Comparison of ENCODE assay signal across 18 mouse cellular contexts in genomic region chr13:60134439-60134799, GRCm38 (mm10). TPM values are rescaled to one million over a fixed set of nuclear protein-coding genes. Genes with fewer than 3 reads are reported as not detected.
A peak's percentile ranks its signal among the peaks of the same experiment; 100 is the strongest.
DNase-seq lines count a peak whose midpoint lies in the region; ATAC-seq lines count a peak whose summit lies in the region.
"Had no signal": no experiment of that assay in that cellular context is flagged by ENCODE, and none has a peak within 500 bp of the region (broad histone marks: within the 10 kb centered on the region; RNA-seq: fewer than 3 reads in every experiment).

No protein-coding gene starts in this region.

- H3K4me1 ChIP-seq in forebrain, embryonic 14.5 days (ENCODE audit: control insufficient read depth, insufficient read depth, low read length): peaks cover 14% of the 10 kb centered on the region; the same call in 1 of the 2 replicates
- H3K4me1 ChIP-seq in forebrain, embryonic 15.5 days: peaks cover 12% of the 10 kb centered on the region
- H3K4me1 ChIP-seq in megakaryocyte, embryonic 14.5 days: no peaks in the 10 kb centered on the region
- H3K4me1 ChIP-seq in limb, embryonic 10.5 days: peaks cover 46% of the 10 kb centered on the region
- H3K4me1 ChIP-seq in limb, embryonic 12.5 days (replicated peaks): peaks cover 38% of the 10 kb centered on the region
- H3K4me1 ChIP-seq: hindbrain, embryonic 15.5 days had no signal

- no peaks in the 10 kb centered on the region for H3K36me3 ChIP-seq in forebrain, embryonic 14.5 days (ENCODE audit: control insufficient read depth, insufficient read depth, low read length)
- H3K36me3 ChIP-seq in forebrain, embryonic 15.5 days: no peaks in the 10 kb centered on the region
- no peaks in the 10 kb centered on the region for H3K36me3 ChIP-seq in megakaryocyte, embryonic 14.5 days (replicated peaks; ENCODE audit: low read length)
- H3K36me3 ChIP-seq in limb, embryonic 10.5 days: no peaks in the 10 kb centered on the region
- no peaks in the 10 kb centered on the region for H3K36me3 ChIP-seq in limb, embryonic 12.5 days
- H3K36me3 ChIP-seq: embryonic facial prominence, embryonic 13.5 days; hindbrain, embryonic 15.5 days had no signal

- no peak overlapping the region for H3K4me2 ChIP-seq in forebrain, embryonic 14.5 days (ENCODE audit: low read length)
- no peak overlapping the region for H3K4me2 ChIP-seq in forebrain, embryonic 15.5 days (replicated peaks)
- no peak overlapping the region for H3K4me2 ChIP-seq in limb, embryonic 12.5 days
- H3K4me2 ChIP-seq: embryonic facial prominence, embryonic 13.5 days; hindbrain, embryonic 15.5 days had no signal

- no peaks in the 10 kb centered on the region for H3K27me3 ChIP-seq in forebrain, embryonic 14.5 days (replicated peaks; ENCODE audit: control insufficient read depth, insufficient read depth, low read length)
- no peaks in the 10 kb centered on the region for H3K27me3 ChIP-seq in forebrain, embryonic 15.5 days
- no peaks in the 10 kb centered on the region for H3K27me3 ChIP-seq in megakaryocyte, embryonic 14.5 days (replicated peaks)
- H3K27me3 ChIP-seq in limb, embryonic 10.5 days (ENCODE audit: low read depth, poor library complexity, severe bottlenecking): peaks cover 9% of the 10 kb centered on the region; the same call in 1 of the 2 replicates
- H3K27me3 ChIP-seq in limb, embryonic 12.5 days: peaks cover 5% of the 10 kb centered on the region
- H3K27me3 ChIP-seq: embryonic facial prominence, embryonic 13.5 days; hindbrain, embryonic 15.5 days had no signal

- no peak overlapping the region for H3K4me3 ChIP-seq in forebrain, embryonic 14.5 days (ENCODE audit: low read depth, low read length)
- H3K4me3 ChIP-seq in forebrain, embryonic 15.5 days: no peak overlapping the region
- H3K4me3 ChIP-seq in megakaryocyte, embryonic 14.5 days (replicated peaks): peak overlapping the region; percentile 53
- no peak overlapping the region for H3K4me3 ChIP-seq in limb, embryonic 10.5 days
- H3K4me3 ChIP-seq in limb, embryonic 12.5 days (replicated peaks): no peak overlapping the region
- H3K4me3 ChIP-seq: embryonic facial prominence, embryonic 13.5 days; hindbrain, embryonic 15.5 days had no signal

- no peak for DNase-seq in forebrain, embryonic 14.5 days (ENCODE audit: low spot score)
- no peak for DNase-seq in limb, embryonic 10.5 days (ENCODE audit: low spot score)
- no peak for DNase-seq in gastrocnemius, postnatal 10 days
- DNase-seq: adrenal gland, adult 2 months; adrenal gland, postnatal 25 days; cerebellum, adult 18-20 months; cerebellum, adult 9-11 months; cerebellum, postnatal 36 days; gastrocnemius, postnatal 25 days had no signal

- H3K9me3 ChIP-seq in forebrain, embryonic 14.5 days (replicated peaks; ENCODE audit: control insufficient read depth, low read length): no peaks in the 10 kb centered on the region
- H3K9me3 ChIP-seq in forebrain, embryonic 15.5 days: no peaks in the 10 kb centered on the region
- H3K9me3 ChIP-seq in megakaryocyte, embryonic 14.5 days: peaks cover 8% of the 10 kb centered on the region; the same call in 1 of the 2 replicates
- H3K9me3 ChIP-seq in limb, embryonic 10.5 days (replicated peaks): no peaks in the 10 kb centered on the region
- peaks cover 5% of the 10 kb centered on the region; the same call in 1 of the 2 replicates for H3K9me3 ChIP-seq in limb, embryonic 12.5 days
- H3K9me3 ChIP-seq: embryonic facial prominence, embryonic 13.5 days; hindbrain, embryonic 15.5 days had no signal

- 95% methylated on average over 5 of the region's 5 CpGs for WGBS in forebrain, embryonic 14.5 days
- 90% methylated on average over 5 of the region's 5 CpGs for WGBS in forebrain, embryonic 15.5 days
- WGBS in limb, embryonic 10.5 days: 93% methylated on average over 5 of the region's 5 CpGs
- WGBS in limb, embryonic 12.5 days: 88% methylated on average over 5 of the region's 5 CpGs

- ATAC-seq in forebrain, embryonic 14.5 days: no peak
- ATAC-seq in forebrain, embryonic 15.5 days (replicated peaks): no peak
- no peak for ATAC-seq in megakaryocyte, adult 5-6 weeks (ENCODE audit: poor library complexity, severe bottlenecking)
- ATAC-seq in limb, embryonic 12.5 days (ENCODE audit: insufficient number of reproducible peaks, insufficient read depth, low FRiP score, low TSS enrichment, low read depth): peak; percentile 60
- ATAC-seq: inflammation-experienced regulatory T-cells, adult 6 months; intestine, postnatal 0 days had no signal

- H3K27ac ChIP-seq in forebrain, embryonic 14.5 days (ENCODE audit: low read depth, low read length): peak overlapping the region; percentile 44; the same call in 1 of the 2 replicates
- H3K27ac ChIP-seq in forebrain, embryonic 15.5 days (replicated peaks): no peak overlapping the region
- H3K27ac ChIP-seq in limb, embryonic 10.5 days: peak overlapping the region; percentile 61
- H3K27ac ChIP-seq in limb, embryonic 12.5 days: no peak overlapping the region
- H3K27ac ChIP-seq: embryonic facial prominence, embryonic 13.5 days; hindbrain, embryonic 15.5 days had no signal

- H3K9ac ChIP-seq in forebrain, embryonic 14.5 days (ENCODE audit: low read length): no peak overlapping the region
- H3K9ac ChIP-seq in forebrain, embryonic 15.5 days (replicated peaks): no peak overlapping the region
- H3K9ac ChIP-seq in limb, embryonic 12.5 days (replicated peaks): no peak overlapping the region
- H3K9ac ChIP-seq: embryonic facial prominence, embryonic 13.5 days; hindbrain, embryonic 15.5 days had no signal

RNA-seq across cellular contexts. Expression of gene Gas1, which starts 42.7 kb away (rescaled TPM):
- 30.5 and 40.6 TPM in 2 replicates for polyA plus RNA-seq in forebrain, embryonic 14.5 days (2014; fragmentation: Nextera tagmentation; extraction: Ambion mirVana)
- polyA plus RNA-seq in forebrain, embryonic 15.5 days (2015; fragmentation: Nextera tagmentation; extraction: Ambion mirVana): 37.8 and 44.9 TPM in 2 replicates
- not detected in 2 replicates for polyA plus RNA-seq in megakaryocyte, embryonic 14.5 days (2012; ENCODE audit: insufficient read depth, low replicate concordance)
- total RNA-seq in megakaryocyte, adult 5-6 weeks (2015): 0.27 TPM in 1 of 2 replicates, not detected in the other
- not detected in 2 replicates for total RNA-seq in megakaryocyte, adult 5-6 weeks (2017)
- 143 and 161 TPM in 2 replicates for polyA plus RNA-seq in limb, embryonic 10.5 days (2016; fragmentation: Nextera tagmentation; extraction: Ambion mirVana)
- polyA plus RNA-seq in limb, embryonic 12.5 days (2016; fragmentation: Nextera tagmentation; extraction: Ambion mirVana): 318 and 346 TPM in 2 replicates
- total RNA-seq in gastrocnemius, postnatal 10 days (2021): 10 to 100 TPM; 68.7 to 70.5 TPM
- total RNA-seq: granulocyte monocyte progenitor cell, adult 5-6 weeks had no signal
- polyA plus RNA-seq: inflammation-experienced regulatory T-cells, adult 6 months had no signal

Comparison
In these comparisons a context has a peak if more than half of its experiments do, and no peak if none do; other contexts are left out.
1. H3K27ac ChIP-seq: peak in forebrain, embryonic 14.5 days (single experiment) and limb, embryonic 10.5 days (single experiment); none in forebrain, embryonic 15.5 days (single experiment) and limb, embryonic 12.5 days (single experiment).
2. RNA of gene Gas1, which starts 42.7 kb away (polyA plus RNA-seq): 318 to 346 TPM in limb, embryonic 12.5 days, 143 to 161 TPM in limb, embryonic 10.5 days, 30.5 to 40.6 TPM in forebrain, embryonic 14.5 days and 37.8 to 44.9 TPM in forebrain, embryonic 15.5 days; not detected in megakaryocyte, embryonic 14.5 days; every median in the first group is over 10 times any median in the second.